Mouse (Mus musculus): Measurements from ENCODE around the gene Six4. TPM values are rescaled to one million over a fixed set of nuclear protein-coding genes. Genes with fewer than 3 reads are reported as not detected.
"Not testable (repeated sequence)": the region's sequence is repeated elsewhere in the genome, so short reads cannot be mapped to it uniquely, and the experiment has no call there.

Gene Six4
- 2.0 and 2.4 TPM in 2 replicates for polyA plus RNA-seq (2016; fragmentation: Nextera tagmentation; extraction: Ambion mirVana)

- peak within 1 kb of the TSS; percentile 62 for H3K27ac ChIP-seq (replicated peaks)
- peak; percentile 89 for ATAC-seq (ENCODE audit: low FRiP score, low read depth)
- H3K36me3 ChIP-seq: 0 out of 2 replicates have a peak, but pooled peaks cover 3% of the 10 kb centered on the region
- H3K4me3 ChIP-seq: peak within 1 kb of the TSS; percentile 68
- H3K9ac ChIP-seq (replicated peaks): peak within 1 kb of the TSS; percentile 73
- H3K9me3 ChIP-seq: no peaks in the 10 kb centered on the region
- under 1% methylated on average over 20 of the region's 20 CpGs for WGBS
- H3K27me3 ChIP-seq: peaks cover 41% of the 10 kb centered on the region
- peaks cover 21% of the 10 kb centered on the region for H3K4me1 ChIP-seq
- H3K4me2 ChIP-seq (replicated peaks): peak within 1 kb of the TSS; percentile 99
Measured at GRCm38 (mm10) chr12:73113196-73113595, at the start of gene Six4. Gene Six4 (minus strand): TSS chr12:73113456.

DNA sequence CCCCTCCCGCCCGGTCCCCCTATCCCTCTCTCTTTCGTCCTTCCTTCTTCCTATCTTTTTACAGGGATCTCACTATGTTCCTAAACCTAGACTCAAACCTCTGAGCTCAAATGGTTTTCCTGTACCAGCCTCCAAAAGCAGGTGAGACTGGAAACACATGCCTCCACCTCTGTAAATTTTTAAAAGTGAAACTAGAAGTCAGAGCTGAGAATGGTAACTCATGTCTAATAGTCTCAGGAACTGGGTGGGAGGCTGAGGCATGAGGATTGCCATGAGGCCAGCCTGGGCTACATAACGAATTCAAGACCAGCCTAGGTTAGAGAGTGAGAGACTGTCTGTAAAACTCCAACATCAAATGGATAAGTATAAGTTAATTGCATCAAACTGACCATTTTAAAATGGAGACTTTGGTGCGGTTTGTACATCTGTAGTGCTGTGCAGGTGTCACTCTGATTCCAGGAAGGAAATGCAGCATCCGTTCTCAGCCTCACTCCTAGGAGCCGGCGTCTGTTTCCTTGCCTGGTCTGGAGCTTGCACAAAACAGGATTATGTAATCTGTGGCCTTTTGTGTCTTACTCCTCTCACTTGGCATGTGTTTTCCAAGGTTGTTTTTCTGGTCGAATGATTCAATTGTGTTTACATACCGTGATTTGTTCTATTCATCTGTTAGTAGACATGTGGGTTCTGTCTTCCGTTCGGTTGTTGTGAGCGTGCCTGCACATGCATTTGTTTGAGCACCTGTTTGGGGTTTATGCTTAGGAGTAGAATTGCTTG is 49.3 kb upstream of the Six4 start:
- Histone ChIP-seq H3K4me1 (no peaks in the 10 kb centered on the region), H3K9ac (replicated peaks) (no peak overlapping the region), H3K36me3 (no peaks in the 10 kb centered on the region), H3K9me3 (peaks cover 7% of the 10 kb centered on the region; the same call in 1 of the 2 replicates), H3K27ac (replicated peaks) (no peak overlapping the region), H3K27me3 (no peaks in the 10 kb centered on the region), H3K4me3 (no peak overlapping the region), H3K4me2 (replicated peaks) (no peak overlapping the region)
- 73% methylated on average over 13 of the region's 13 CpGs for WGBS
- ATAC-seq (ENCODE audit: low FRiP score, low read depth): no peak

GRCm38 (mm10) chr12:73160341-73160740 is 47.1 kb upstream of the Six4 start:
- 83% methylated on average over 4 of the region's 4 CpGs for WGBS
- Histone ChIP-seq H3K4me2 (replicated peaks) (no peak overlapping the region), H3K4me3 (no peak overlapping the region), H3K36me3 (no peaks in the 10 kb centered on the region), H3K9ac (replicated peaks) (no peak overlapping the region), H3K9me3 (peaks cover under 1% of the 10 kb centered on the region; the same call in 1 of the 2 replicates), H3K4me1 (no peaks in the 10 kb centered on the region), H3K27ac (replicated peaks) (no peak overlapping the region), H3K27me3 (no peaks in the 10 kb centered on the region)
- no peak for ATAC-seq (ENCODE audit: low FRiP score, low read depth)

DNA sequence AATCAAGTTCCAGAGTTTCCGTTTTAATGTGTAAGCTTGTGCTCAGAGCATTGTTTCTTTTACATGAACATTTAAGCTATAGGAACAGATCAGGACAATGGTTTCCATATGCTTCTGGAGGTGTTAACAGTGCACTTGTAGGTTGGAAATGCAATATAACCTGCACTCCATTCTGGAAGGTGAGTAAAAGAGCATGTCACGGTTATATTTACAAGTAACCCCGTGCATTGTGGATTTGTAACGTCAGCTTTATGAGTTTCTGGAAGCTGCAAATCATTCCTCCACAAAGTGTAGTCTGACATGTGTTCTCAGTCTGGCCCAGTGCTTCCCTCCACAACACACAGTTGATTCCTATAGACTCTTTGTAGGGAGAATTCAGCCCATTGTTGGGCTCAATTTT is 40.9 kb upstream of the Six4 start:
- H3K4me1 ChIP-seq: no peaks in the 10 kb centered on the region
- no peak for ATAC-seq (ENCODE audit: low FRiP score, low read depth)
- no peaks in the 10 kb centered on the region for H3K36me3 ChIP-seq
- WGBS: 89% methylated on average over 4 of the region's 4 CpGs
- H3K9ac ChIP-seq (replicated peaks): no peak overlapping the region
- H3K27me3 ChIP-seq: no peaks in the 10 kb centered on the region
- H3K4me3 ChIP-seq: no peak overlapping the region
- no peaks in the 10 kb centered on the region for H3K9me3 ChIP-seq
- H3K27ac ChIP-seq (replicated peaks): no peak overlapping the region
- H3K4me2 ChIP-seq (replicated peaks): no peak overlapping the region

DNA sequence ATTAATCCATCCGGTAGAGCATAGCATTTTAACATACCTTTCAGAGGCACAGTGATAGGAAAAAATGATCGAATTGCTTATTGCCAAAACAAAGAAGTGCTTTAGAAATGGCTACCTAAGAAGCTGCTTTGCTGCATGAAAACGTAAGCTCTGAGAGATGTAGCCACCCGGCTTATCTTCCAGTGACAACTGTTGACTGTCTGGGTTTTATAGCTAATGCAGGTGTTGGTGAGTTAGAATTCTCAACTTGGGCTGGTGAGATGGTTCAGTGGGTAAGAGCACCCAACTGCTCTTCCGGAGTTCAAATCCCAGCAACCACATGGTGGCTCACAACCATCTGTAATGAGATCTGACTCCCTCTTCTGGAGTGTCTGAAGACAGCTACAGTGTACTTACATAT is 37.8 kb upstream of the Six4 start:
- not testable (repeated sequence) for H3K4me2 ChIP-seq (replicated peaks); H3K9me3 ChIP-seq; H3K9ac ChIP-seq (replicated peaks); H3K4me1 ChIP-seq; H3K27me3 ChIP-seq; H3K4me3 ChIP-seq; ATAC-seq (ENCODE audit: low FRiP score, low read depth); H3K36me3 ChIP-seq; H3K27ac ChIP-seq (replicated peaks)
- 92% methylated on average over 5 of the region's 5 CpGs for WGBS

- Histone ChIP-seq H3K4me2 (replicated peaks) (no peak overlapping the region), H3K4me3 (no peak overlapping the region), H3K27me3 (no peaks in the 10 kb centered on the region), H3K9me3 (no peaks in the 10 kb centered on the region), H3K36me3 (no peaks in the 10 kb centered on the region), H3K27ac (replicated peaks) (no peak overlapping the region), H3K4me1 (no peaks in the 10 kb centered on the region), H3K9ac (replicated peaks) (no peak overlapping the region)
- WGBS: 75% methylated on average over 3 of the region's 3 CpGs
- ATAC-seq (ENCODE audit: low FRiP score, low read depth): no peak
Measured at GRCm38 (mm10) chr12:73147236-73147635, 34.0 kb upstream of the Six4 start.

- Histone ChIP-seq H3K36me3 (no peaks in the 10 kb centered on the region), H3K4me3 (no peak overlapping the region), H3K9ac (replicated peaks) (no peak overlapping the region), H3K4me2 (replicated peaks) (no peak overlapping the region), H3K9me3 (0 out of 2 replicates have a peak, but pooled peaks cover 3% of the 10 kb centered on the region), H3K4me1 (no peaks in the 10 kb centered on the region), H3K27me3 (no peaks in the 10 kb centered on the region), H3K27ac (replicated peaks) (no peak overlapping the region)
- WGBS: 86% methylated on average over 3 of the region's 3 CpGs
- no peak for ATAC-seq (ENCODE audit: low FRiP score, low read depth)
Measured at GRCm38 (mm10) chr12:73140732-73141131, 27.5 kb upstream of the Six4 start.

- peaks cover 9% of the 10 kb centered on the region for H3K4me1 ChIP-seq
- 80% methylated on average over 4 of the region's 4 CpGs for WGBS
- no peaks in the 10 kb centered on the region for H3K36me3 ChIP-seq
- H3K9ac ChIP-seq (replicated peaks): no peak overlapping the region
- ATAC-seq (ENCODE audit: low FRiP score, low read depth): no peak
- H3K4me3 ChIP-seq: no peak overlapping the region
- no peak overlapping the region for H3K4me2 ChIP-seq (replicated peaks)
- H3K27me3 ChIP-seq: no peaks in the 10 kb centered on the region
- no peak overlapping the region for H3K27ac ChIP-seq (replicated peaks)
- no peaks in the 10 kb centered on the region for H3K9me3 ChIP-seq
Measured at GRCm38 (mm10) chr12:73125250-73125649, 12.0 kb upstream of the Six4 start.

DNA sequence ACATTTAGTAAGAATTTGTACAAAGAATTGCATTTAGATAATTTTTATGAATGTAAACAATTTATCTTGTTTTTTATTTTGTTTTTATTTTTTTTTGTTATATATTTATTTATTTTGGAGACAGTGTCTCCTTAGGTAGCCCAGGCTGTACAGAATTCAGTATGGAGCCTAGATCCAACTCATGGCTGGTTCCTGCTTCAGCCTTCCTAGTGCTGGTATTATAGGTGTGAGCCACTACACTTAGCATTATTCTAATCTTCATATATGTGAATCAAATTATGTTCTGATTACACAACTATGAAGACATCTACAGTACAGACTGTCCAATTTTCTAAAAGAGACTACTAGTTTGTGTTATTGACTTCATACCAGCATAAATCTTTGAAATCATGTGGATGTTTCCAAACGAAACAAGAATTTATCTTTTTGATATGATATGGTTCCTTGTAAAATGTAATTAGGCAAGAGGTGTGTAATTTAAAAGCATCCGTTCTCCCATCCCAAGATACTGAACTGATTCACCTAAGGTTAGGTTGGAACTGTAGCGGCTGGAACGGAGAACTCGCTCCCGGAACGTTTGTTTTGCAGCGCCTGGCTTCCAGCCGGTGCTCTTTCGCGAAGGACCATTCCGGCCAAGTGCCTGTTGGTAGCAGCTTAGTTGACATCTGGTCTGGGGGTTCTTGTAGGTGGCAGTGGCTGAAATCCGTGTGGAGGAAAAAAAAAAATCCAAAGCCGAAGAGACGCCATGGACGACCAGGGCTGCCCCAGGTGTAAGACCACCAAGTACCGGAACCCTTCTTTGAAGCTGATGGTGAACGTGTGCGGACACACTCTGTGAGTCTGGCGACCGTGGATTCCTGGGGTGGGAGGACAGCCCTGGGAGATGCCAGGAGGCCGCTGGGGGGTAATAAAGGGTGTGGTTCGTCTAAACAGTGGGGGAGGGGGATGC is 10.1 kb upstream of the Six4 start, which contains the start of gene Mnat1:
Gene Mnat1 (plus strand): TSS at position 625 of the 949 bp plus-strand sequence.
- H3K36me3 ChIP-seq: no peaks in the 10 kb centered on the region
- H3K9me3 ChIP-seq: no peaks in the 10 kb centered on the region
- peak within 1 kb of the TSS; percentile 60 for H3K4me3 ChIP-seq
- H3K27me3 ChIP-seq: 0 out of 2 replicates have a peak, but pooled peaks cover 3% of the 10 kb centered on the region
- ATAC-seq (ENCODE audit: low FRiP score, low read depth): peak; percentile 83
- peaks cover 9% of the 10 kb centered on the region for H3K4me1 ChIP-seq
- WGBS: 2% methylated on average over 23 of the region's 23 CpGs
- H3K9ac ChIP-seq (replicated peaks): peak within 1 kb of the TSS; percentile 63
- H3K27ac ChIP-seq (replicated peaks): no peak within 1 kb of the TSS
- H3K4me2 ChIP-seq (replicated peaks): peak within 1 kb of the TSS; percentile 64

- Histone ChIP-seq H3K27me3 (peaks cover 41% of the 10 kb centered on the region), H3K27ac (replicated peaks) (peak overlapping the region; percentile 62)
- WGBS: under 1% methylated on average over 57 of the region's 71 CpGs
Measured at GRCm38 (mm10) chr12:73112326-73113087, 749 bp downstream of the Six4 start.

DNA sequence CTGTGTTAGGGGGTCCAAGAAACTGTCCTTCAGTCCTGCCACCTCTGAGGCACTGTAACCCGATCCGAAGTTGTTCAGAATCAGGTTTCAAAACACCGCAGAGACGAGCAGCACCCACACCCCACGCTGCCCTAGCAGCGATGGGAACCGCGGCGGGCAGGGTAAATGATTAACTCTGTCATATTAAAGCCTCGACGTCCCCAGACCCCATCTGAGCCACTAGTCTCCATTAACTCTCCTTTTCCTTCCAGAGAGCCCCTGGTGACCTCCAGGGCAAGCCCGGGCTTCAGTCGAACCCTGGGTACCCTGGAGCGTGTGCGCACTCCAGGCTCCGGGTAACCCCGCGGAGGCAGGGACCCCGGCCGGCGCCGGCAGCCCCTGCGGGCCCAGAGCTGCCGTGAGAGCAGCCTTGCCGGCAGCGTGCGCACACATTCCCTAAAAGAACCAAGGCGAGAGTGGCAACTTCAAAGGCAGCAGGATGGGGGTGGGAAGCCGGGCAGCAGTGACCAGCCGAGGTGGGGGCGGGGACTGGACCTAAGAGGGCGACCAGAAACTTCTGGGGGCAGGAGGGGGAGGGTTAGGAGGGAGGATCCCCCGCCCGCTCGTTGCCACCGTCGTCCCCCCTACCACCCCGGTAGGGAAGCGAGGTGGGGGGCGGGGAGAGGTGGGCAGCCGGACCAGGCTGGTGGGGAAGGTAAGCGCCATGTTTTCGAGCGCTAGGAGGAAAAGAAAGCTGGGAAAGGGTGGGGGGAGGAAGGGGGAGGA is 1.5 kb downstream of the Six4 start:
- Histone ChIP-seq H3K36me3 (0 out of 2 replicates have a peak, but pooled peaks cover 3% of the 10 kb centered on the region), H3K4me1 (peaks cover 21% of the 10 kb centered on the region), H3K9ac (replicated peaks) (peak overlapping the region; percentile 73), H3K9me3 (no peaks in the 10 kb centered on the region), H3K27ac (replicated peaks) (peak overlapping the region; percentile 62; the same call in 1 of the 2 replicates), H3K4me3 (peak overlapping the region; percentile 68), H3K4me2 (replicated peaks) (peak overlapping the region; percentile 99), H3K27me3 (peaks cover 41% of the 10 kb centered on the region)
- ATAC-seq (ENCODE audit: low FRiP score, low read depth): peak; percentile 43
- under 1% methylated on average over 42 of the region's 44 CpGs for WGBS

More at GRCm38 (mm10) chr12:73112326-73113087, 749 bp downstream of the Six4 start:
- Histone ChIP-seq H3K36me3 (0 out of 2 replicates have a peak, but pooled peaks cover 3% of the 10 kb centered on the region), H3K4me3 (peak overlapping the region; percentile 68), H3K4me1 (peaks cover 21% of the 10 kb centered on the region), H3K9me3 (no peaks in the 10 kb centered on the region), H3K9ac (replicated peaks) (peak overlapping the region; percentile 73), H3K4me2 (replicated peaks) (peak overlapping the region; percentile 99)
- peak; percentile 64 for ATAC-seq (ENCODE audit: low FRiP score, low read depth)
